Mouse (Mus musculus) retina, postnatal 7 days (tissue): ENCODE measurements around the gene Sprr2e.

ENCODE experiments used
- DNase-seq: peaks from one replicate; pipeline ENCODE4 v3.0.0-alpha.2; 2012; ENCODE audit warnings: low read depth, low spot score

Gene Sprr2e

GRCm38 (mm10) chr3:92351843-92352242 lies at the start of gene Sprr2e:
Gene Sprr2e (plus strand): TSS chr3:92352143.
- DNase-seq = no peak

GRCm38 (mm10) chr3:92307406-92307805 lies 44.5 kb upstream of the Sprr2e start:
- DNase-seq = no peak

GRCm38 (mm10) chr3:92316320-92316719 lies 35.6 kb upstream of the Sprr2e start, which contains the start of gene Sprr2b:
Gene Sprr2b (plus strand): TSS chr3:92316620.
- no peak for DNase-seq

- DNase-seq = no peak
These were observed 34.6 kb upstream of the Sprr2e start for GRCm38 (mm10) chr3:92317384-92317783.

GRCm38 (mm10) chr3:92336278-92336677 lies 15.7 kb upstream of the Sprr2e start:
- DNase-seq = no peak

GRCm38 (mm10) chr3:92338840-92339239 lies 13.1 kb upstream of the Sprr2e start, which contains the start of gene Sprr2d:
Gene Sprr2d (plus strand): TSS chr3:92339140.
- no peak for DNase-seq

- DNase-seq = no peak
These were observed 9.7 kb downstream of the Sprr2e start for GRCm38 (mm10) chr3:92361619-92362018.

GRCm38 (mm10) chr3:92364887-92365286 lies 12.9 kb downstream of the Sprr2e start, which contains the start of gene Sprr2f:
Gene Sprr2f (plus strand): TSS chr3:92365187.
- DNase-seq = no peak

- no peak for DNase-seq
These were observed 21.7 kb downstream of the Sprr2e start for GRCm38 (mm10) chr3:92373613-92374012.

- no peak for DNase-seq
These were observed 33.4 kb downstream of the Sprr2e start, which contains the start of gene Sprr2h for GRCm38 (mm10) chr3:92385385-92385784. Gene Sprr2h (plus strand): TSS chr3:92385685.

- DNase-seq = no peak
These were observed 42.4 kb downstream of the Sprr2e start for GRCm38 (mm10) chr3:92394301-92394700.
